Mouse (Mus musculus) myocyte (in vitro differentiated cells): ENCODE results near the gene Tmem79. TPM values are rescaled to one million over a fixed set of nuclear protein-coding genes. Genes with fewer than 3 reads are reported as not detected.

Source experiments
- H3K27me3 ChIP-seq: one replicate; pipeline ENCODE4 v1.6.1; 2011; ENCODE audit not compliant: control insufficient read depth, insufficient read depth, insufficient read length
- H3K36me3 ChIP-seq: one replicate; pipeline ENCODE4 v1.6.1; 2011; ENCODE audit not compliant: control insufficient read depth, insufficient read depth
- H3K4me2 ChIP-seq: one replicate; pipeline ENCODE4 v1.6.1; 2011; ENCODE audit warnings: low read depth, control low read depth
- H3K4me3 ChIP-seq: one replicate; pipeline ENCODE4 v1.5.1; 2011; ENCODE audit warnings: mild to moderate bottlenecking, control low read depth, moderate library complexity
- H3K79me2 ChIP-seq: one replicate; pipeline ENCODE4 v1.6.1; 2011; ENCODE audit not compliant: control insufficient read depth, insufficient read depth
- H3ac ChIP-seq: one replicate; pipeline ENCODE4 v1.6.1; 2011; ENCODE audit not compliant: control insufficient read depth, insufficient read length
- CEBPB ChIP-seq: IDR thresholded peaks from 2 replicates; pipeline ENCODE4 v1.6.1; 2011; ENCODE audit warnings: mild to moderate bottlenecking, moderate library complexity; ENCODE audit not compliant: poor library complexity, insufficient read depth, severe bottlenecking
- E2F4 ChIP-seq: IDR thresholded peaks from one replicate; pipeline ENCODE4 v1.6.1; 2011; ENCODE audit warnings: mild to moderate bottlenecking, control low read depth, moderate library complexity; ENCODE audit not compliant: insufficient read depth
- MAX ChIP-seq: IDR thresholded peaks from one replicate; pipeline ENCODE4 v1.6.1; 2011; ENCODE audit warnings: low read depth, mild to moderate bottlenecking, control low read depth
- MYOD1 ChIP-seq, 3 experiments: IDR thresholded peaks; one replicate each; pipeline ENCODE4 v1.6.1; 2011; ENCODE audit warnings: control low read depth in 2 of 3, low read depth in 2 of 3, mild to moderate bottlenecking in 2 of 3, moderate library complexity in 1 of 3; ENCODE audit not compliant: insufficient read length in 2 of 3, control insufficient read depth in 1 of 3
- MYOG ChIP-seq, 3 experiments: IDR thresholded peaks; one replicate each; pipeline ENCODE4 v1.6.1; 2011; ENCODE audit warnings: control low read depth in 2 of 3, low read depth in 2 of 3, mild to moderate bottlenecking in 2 of 3; ENCODE audit not compliant: insufficient read length in 2 of 3, control insufficient read depth in 1 of 3, insufficient read depth in 1 of 3
- POLR2A ChIP-seq: IDR thresholded peaks from one replicate; pipeline ENCODE4 v1.6.1; 2011; ENCODE audit warnings: low read depth, mild to moderate bottlenecking, control low read depth, moderate library complexity; ENCODE audit not compliant: insufficient read length
- POLR2AphosphoS2 ChIP-seq: IDR thresholded peaks from one replicate; pipeline ENCODE4 v1.6.1; 2011; ENCODE audit warnings: low read depth, control low read depth; ENCODE audit not compliant: insufficient read length
- REST ChIP-seq: IDR thresholded peaks from one replicate; pipeline ENCODE4 v1.6.1; 2011; ENCODE audit warnings: mild to moderate bottlenecking, control low read depth, moderate library complexity; ENCODE audit not compliant: insufficient read depth, insufficient read length
- SRF ChIP-seq: IDR thresholded peaks from one replicate; pipeline ENCODE4 v1.6.1; 2011; ENCODE audit warnings: low read depth; ENCODE audit not compliant: control insufficient read depth, insufficient read length
- TCF12 ChIP-seq: IDR thresholded peaks from one replicate; pipeline ENCODE4 v1.6.1; 2011; ENCODE audit warnings: mild to moderate bottlenecking, control low read depth; ENCODE audit not compliant: poor library complexity, insufficient read depth, severe bottlenecking
- TCF3 ChIP-seq: IDR thresholded peaks from one replicate; pipeline ENCODE4 v1.6.1; 2011; ENCODE audit warnings: low read depth, control low read depth; ENCODE audit not compliant: insufficient read length
- USF1 ChIP-seq: IDR thresholded peaks from one replicate; pipeline ENCODE4 v1.6.1; 2011; ENCODE audit warnings: low read depth, mild to moderate bottlenecking, control low read depth, moderate library complexity
- polyA plus RNA-seq: library from polyadenylated mRNA; unstranded; fragments of >200 nt; fragmentation: generic; extraction: Trizol; gene quantifications from one replicate; pipeline ENCODE4 v1.2.1, GENCODE M21; 2012; ENCODE audit warnings: missing spikeins

Gene Tmem79
- polyA plus RNA-seq, 1 experiment, result 2.3 TPM

- TF ChIP-seq CEBPB, result no peak
- TF ChIP-seq MYOG (IDR thresholded peaks at IDR 0.05; ENCODE audit: control insufficient read depth in 1 of 3, insufficient read depth in 1 of 3, insufficient read length in 2 of 3, low read depth in 2 of 3), result peak in 1 of 3 experiments; percentile 36
- no peak overlapping the region for H3K4me3 ChIP-seq
- no peaks in the 10 kb centered on the region for H3K27me3 ChIP-seq
- H3K4me2 ChIP-seq, result no peak overlapping the region
- peaks cover 32% of the 10 kb centered on the region for H3K36me3 ChIP-seq
- no peak overlapping the region for H3ac ChIP-seq
- no peaks in the 10 kb centered on the region for H3K79me2 ChIP-seq
Observed at GRCm38 (mm10) chr3:88359584-88359983, 23.6 kb upstream of the Tmem79 start.

GRCm38 (mm10) chr3:88354396-88355165 lies 18.6 kb upstream of the Tmem79 start:
- TF ChIP-seq POLR2AphosphoS2 (no peak), E2F4 (no peak), USF1 (no peak), MYOD1 (IDR thresholded peaks at IDR 0.05; ENCODE audit: control insufficient read depth in 1 of 3, insufficient read length in 2 of 3, low read depth in 2 of 3) (no peak), MYOG (IDR thresholded peaks at IDR 0.05; ENCODE audit: control insufficient read depth in 1 of 3, insufficient read depth in 1 of 3, insufficient read length in 2 of 3, low read depth in 2 of 3) (no peak)
- Histone ChIP-seq H3K27me3 (no peaks in the 10 kb centered on the region), H3ac (no peak overlapping the region), H3K36me3 (peaks cover 62% of the 10 kb centered on the region), H3K4me3 (no peak overlapping the region), H3K79me2 (no peaks in the 10 kb centered on the region), H3K4me2 (no peak overlapping the region)

DNA sequence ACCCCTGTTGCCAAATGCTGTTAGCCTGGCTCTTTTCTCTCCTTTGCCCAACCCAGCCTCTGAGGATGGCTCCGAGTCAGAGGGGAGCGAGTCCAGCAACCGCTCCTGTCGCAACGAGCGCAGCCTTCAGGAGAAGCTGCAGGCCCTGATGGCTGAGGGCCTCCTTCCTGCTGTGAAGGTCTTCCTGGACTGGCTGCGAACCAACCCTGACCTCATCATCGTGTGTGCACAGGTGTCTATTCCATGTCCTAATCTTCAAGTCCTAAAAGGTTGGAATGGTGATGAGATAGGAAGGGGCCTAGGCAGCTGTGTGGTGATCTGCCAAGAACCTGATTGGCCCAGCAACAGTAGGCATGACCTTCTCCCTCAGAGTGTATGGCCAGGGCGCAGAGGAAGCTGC lies 17.0 kb upstream of the Tmem79 start:
- H3K27me3 ChIP-seq, result no peaks in the 10 kb centered on the region
- no peak overlapping the region for H3K4me2 ChIP-seq
- H3K36me3 ChIP-seq, result peaks cover 78% of the 10 kb centered on the region
- no peak overlapping the region for H3ac ChIP-seq
- H3K4me3 ChIP-seq, result no peak overlapping the region
- H3K79me2 ChIP-seq, result no peaks in the 10 kb centered on the region
- TF ChIP-seq TCF3, result no peak
- TF ChIP-seq E2F4, result no peak
- TF ChIP-seq MYOG (IDR thresholded peaks at IDR 0.05; ENCODE audit: control insufficient read depth in 1 of 3, insufficient read depth in 1 of 3, insufficient read length in 2 of 3, low read depth in 2 of 3), result no peak
- TF ChIP-seq TCF12, result no peak
- no peak for TF ChIP-seq POLR2A
- no peak for TF ChIP-seq SRF
- no peak for TF ChIP-seq MAX
- TF ChIP-seq MYOD1 (IDR thresholded peaks at IDR 0.05; ENCODE audit: control insufficient read depth in 1 of 3, insufficient read length in 2 of 3, low read depth in 2 of 3), result no peak
- no peak for TF ChIP-seq USF1
- no peak for TF ChIP-seq POLR2AphosphoS2
- TF ChIP-seq REST, result no peak
- TF ChIP-seq CEBPB, result no peak

DNA sequence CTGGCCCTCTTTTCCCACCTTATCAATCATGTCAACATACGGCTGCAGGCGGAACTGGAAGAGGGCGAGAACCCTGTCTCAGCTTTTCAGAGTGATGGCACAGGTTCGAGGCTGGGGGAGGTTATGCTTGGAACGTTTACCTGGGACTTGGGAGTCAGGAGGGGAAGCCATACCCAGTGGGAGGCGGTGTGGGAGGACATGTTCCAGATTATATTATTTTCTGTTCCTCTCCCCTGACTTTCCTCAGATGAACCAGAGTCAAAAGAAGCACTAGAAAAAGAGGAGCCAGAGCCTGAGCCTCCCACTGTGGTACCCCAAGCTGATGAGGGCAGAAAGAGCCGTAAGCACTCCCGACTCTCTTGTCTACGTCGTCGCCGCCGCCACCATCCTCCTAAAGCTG lies 14.8 kb upstream of the Tmem79 start:
- no peak overlapping the region for H3K4me3 ChIP-seq
- peaks cover 72% of the 10 kb centered on the region for H3K36me3 ChIP-seq
- H3K4me2 ChIP-seq, result no peak overlapping the region
- H3K27me3 ChIP-seq, result no peaks in the 10 kb centered on the region
- no peak overlapping the region for H3ac ChIP-seq
- TF ChIP-seq USF1 (no peak), CEBPB (no peak), POLR2A (no peak), MYOG (IDR thresholded peaks at IDR 0.05; ENCODE audit: control insufficient read depth in 1 of 3, insufficient read depth in 1 of 3, insufficient read length in 2 of 3, low read depth in 2 of 3) (no peak), REST (no peak), TCF3 (no peak), MAX (no peak), SRF (no peak)
- no peaks in the 10 kb centered on the region for H3K79me2 ChIP-seq

DNA sequence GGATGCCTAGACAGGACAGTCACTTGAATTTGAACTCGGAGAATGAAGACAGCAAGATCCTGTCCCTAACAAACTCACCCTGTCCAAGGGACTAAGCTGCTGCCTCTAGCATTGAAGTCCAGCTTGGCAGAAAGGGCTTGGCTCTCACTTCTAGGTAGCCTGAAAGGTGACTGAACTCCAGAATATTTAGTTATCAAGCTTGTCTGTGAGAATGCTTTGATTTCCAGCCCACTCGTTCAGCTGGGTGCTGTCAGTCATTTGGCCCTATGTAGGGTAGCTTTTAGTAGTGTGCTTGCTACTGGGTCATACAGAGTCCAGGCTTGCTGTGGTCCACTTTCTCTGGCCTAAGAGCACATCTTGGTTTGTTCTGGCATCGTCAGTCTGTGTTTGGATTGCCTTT lies 3.1 kb upstream of the Tmem79 start:
- Histone ChIP-seq H3ac (no peak overlapping the region), H3K36me3 (peaks cover 35% of the 10 kb centered on the region), H3K4me3 (no peak overlapping the region), H3K27me3 (no peaks in the 10 kb centered on the region), H3K4me2 (no peak overlapping the region), H3K79me2 (peaks cover 65% of the 10 kb centered on the region)
- TF ChIP-seq E2F4, result no peak
- peak in 1 of 3 experiments; percentile 24 for TF ChIP-seq MYOD1 (IDR thresholded peaks at IDR 0.05; ENCODE audit: control insufficient read depth in 1 of 3, insufficient read length in 2 of 3, low read depth in 2 of 3)

DNA sequence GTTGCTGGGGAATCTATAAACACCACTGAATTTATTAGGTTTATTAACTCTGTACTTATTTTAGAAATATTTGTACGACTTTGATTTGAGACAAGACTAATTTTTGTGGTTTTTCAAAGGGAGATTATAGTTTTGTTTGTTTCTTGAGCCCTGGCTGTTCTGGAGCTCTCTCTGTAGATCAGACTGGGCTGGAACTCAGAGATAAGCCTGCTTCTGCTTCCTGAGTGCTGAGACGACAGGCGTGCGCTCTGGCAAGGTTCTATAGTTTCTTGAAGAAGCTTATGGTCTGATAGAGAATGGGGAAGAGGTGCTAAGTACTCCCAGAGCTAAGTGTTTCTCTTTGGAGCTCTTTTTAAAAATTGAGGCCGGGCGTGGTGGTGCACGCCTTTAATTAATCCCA lies 2.4 kb upstream of the Tmem79 start:
- no peaks in the 10 kb centered on the region for H3K27me3 ChIP-seq
- TF ChIP-seq E2F4, result no peak
- no peak for TF ChIP-seq MYOD1 (IDR thresholded peaks at IDR 0.05; ENCODE audit: control insufficient read depth in 1 of 3, insufficient read length in 2 of 3, low read depth in 2 of 3)
- no peak for TF ChIP-seq POLR2A
- no peak for TF ChIP-seq TCF12
- TF ChIP-seq TCF3, result no peak
- no peak for TF ChIP-seq POLR2AphosphoS2
- TF ChIP-seq REST, result no peak
- TF ChIP-seq MAX, result no peak
- TF ChIP-seq CEBPB, result no peak
- no peak for TF ChIP-seq SRF
- H3K79me2 ChIP-seq, result peaks cover 65% of the 10 kb centered on the region
- no peak overlapping the region for H3ac ChIP-seq
- H3K36me3 ChIP-seq, result peaks cover 28% of the 10 kb centered on the region
- H3K4me2 ChIP-seq, result no peak overlapping the region
- H3K4me3 ChIP-seq, result peak overlapping the region; percentile 92
